Mouse (Mus musculus) activated CD4-positive, CD25-positive, alpha-beta regulatory T cell, adult 4 months (primary cell): Measurements from ENCODE around the gene Enox1. TPM values are rescaled to one million over a fixed set of nuclear protein-coding genes. Genes with fewer than 3 reads are reported as not detected.

Experiments used
- ATAC-seq: one replicate; pipeline ENCODE4 v1.8.0; 2017
- polyA plus RNA-seq, 2 experiments: library from polyadenylated mRNA; unstranded; fragments of 100-300 nt; shearing (Covaris generic); gene quantifications; one replicate each; pipeline ENCODE4 v1.2.1; 2017

Gene Enox1
- polyA plus RNA-seq, 2 experiments from 2014 or later: 0.41 TPM; not detected in 1

GRCm38 (mm10) chr14:77197414-77197915 is 40.9 kb downstream of the Enox1 start:
- ATAC-seq: no peak

- no peak for ATAC-seq
These were observed 54.3 kb downstream of the Enox1 start for GRCm38 (mm10) chr14:77210889-77211288.

DNA sequence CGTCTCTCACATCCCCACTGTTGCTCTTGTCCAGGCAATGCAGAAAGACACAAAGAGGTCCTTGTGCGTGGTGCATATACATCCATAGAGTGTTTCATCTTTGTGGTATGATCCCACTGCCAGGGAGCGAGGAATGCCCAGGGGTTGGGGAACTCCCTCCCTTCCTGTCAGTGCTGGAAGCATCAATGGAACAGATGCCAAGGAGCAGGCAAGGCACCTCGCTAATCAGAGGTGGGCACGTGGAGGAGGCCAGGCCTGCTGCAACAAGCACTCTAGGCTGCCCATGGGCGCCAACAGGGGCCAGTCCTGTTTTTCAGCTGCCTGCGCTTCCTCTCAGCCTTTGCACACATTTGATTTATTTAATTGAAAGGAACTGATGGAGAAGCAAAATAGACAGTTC is 56.6 kb downstream of the Enox1 start:
- no peak for ATAC-seq

- no peak for ATAC-seq
These were observed 58.3 kb downstream of the Enox1 start for GRCm38 (mm10) chr14:77214848-77215247.

DNA sequence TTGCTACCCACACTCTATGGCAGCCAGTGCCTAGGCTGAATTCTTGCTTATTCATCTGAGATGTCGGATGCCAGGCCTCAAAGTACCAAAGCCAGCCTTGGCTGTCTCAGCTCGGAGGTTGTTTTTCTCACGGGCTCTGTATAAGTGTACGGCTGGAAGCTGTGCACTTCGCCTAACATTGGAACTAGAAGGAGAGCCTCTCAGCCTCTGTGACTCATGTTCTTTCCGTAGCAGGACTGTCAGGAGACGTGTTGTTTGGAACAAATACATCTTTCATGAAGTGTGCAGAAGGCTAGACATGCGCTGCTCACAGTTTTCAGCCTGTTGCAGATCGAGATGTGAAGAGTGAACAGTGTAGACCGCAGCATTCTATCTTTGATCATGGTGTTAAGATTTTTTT is 68.8 kb downstream of the Enox1 start:
- no peak for ATAC-seq

GRCm38 (mm10) chr14:77238811-77239210 is 82.2 kb downstream of the Enox1 start:
- ATAC-seq: no peak

DNA sequence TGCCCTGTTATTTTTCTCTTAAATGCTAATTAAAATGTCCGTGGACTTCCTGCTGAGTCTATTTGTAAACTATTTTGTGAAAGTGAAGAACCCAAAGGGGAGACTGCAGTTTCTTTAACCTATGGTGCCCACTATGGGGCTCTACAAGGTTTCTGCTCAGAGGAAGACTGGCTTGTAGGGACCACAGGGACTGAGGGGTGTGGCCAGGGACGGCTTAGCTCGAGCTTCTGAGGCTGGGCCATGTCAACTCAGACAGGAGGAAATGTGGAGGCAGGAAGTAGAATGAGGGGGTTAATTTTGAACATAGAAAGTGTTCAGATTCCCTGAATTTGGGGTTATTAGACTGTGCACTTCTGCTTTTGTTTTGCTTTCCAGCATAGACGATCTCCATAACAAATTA is 82.8 kb downstream of the Enox1 start:
- ATAC-seq: no peak

DNA sequence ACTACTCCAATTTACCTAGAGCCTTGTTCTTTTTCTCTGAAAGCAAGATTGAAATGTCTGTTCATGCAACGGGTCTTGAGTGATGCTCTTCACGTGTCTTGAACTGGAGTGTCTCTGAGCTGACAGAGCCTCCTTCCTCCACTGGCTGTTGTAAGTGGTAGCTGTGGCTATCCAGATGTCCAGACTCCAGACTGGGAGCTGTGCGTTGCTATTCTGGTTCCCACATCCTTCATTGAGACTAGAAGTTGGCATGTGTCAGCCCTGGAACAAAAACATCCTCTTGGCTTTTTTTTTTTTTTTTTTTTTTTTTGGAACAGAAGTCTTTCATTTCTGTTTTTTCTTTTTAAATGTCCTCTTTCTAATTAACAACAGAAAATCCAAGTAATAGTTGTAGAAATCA is 90.4 kb downstream of the Enox1 start:
- ATAC-seq: no peak

- no peak for ATAC-seq
These were observed 91.9 kb downstream of the Enox1 start for GRCm38 (mm10) chr14:77248426-77248825.

- no peak for ATAC-seq
These were observed 92.4 kb downstream of the Enox1 start for GRCm38 (mm10) chr14:77248946-77249345.

DNA sequence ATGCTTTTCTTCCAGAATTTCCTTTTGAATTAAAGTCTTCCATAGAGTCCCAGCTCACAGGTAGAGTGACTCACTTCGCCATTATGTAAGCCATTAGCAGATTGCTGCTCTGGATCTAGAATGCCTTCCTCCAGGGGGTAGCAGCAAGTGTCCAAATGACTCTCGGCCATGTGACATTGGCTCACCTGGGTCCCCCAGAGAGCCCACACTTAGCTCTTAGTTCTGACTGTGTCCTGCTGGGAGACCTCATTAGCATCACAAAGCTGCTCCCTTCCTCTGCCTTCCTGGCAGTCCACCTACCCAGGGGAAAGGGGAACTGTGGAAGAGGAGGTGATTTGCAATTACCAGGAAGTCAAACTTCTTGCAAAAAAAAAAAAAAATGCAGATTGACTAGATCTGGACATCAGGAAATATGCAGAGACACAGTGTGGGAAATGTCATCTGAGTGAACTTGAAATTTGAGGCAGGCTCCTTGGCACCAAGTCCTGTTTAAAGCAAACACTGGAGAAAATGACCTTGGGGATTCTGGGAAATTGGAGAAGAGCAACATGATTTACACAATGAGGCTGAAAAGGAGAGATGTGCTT is 94.2 kb downstream of the Enox1 start:
- no peak for ATAC-seq

DNA sequence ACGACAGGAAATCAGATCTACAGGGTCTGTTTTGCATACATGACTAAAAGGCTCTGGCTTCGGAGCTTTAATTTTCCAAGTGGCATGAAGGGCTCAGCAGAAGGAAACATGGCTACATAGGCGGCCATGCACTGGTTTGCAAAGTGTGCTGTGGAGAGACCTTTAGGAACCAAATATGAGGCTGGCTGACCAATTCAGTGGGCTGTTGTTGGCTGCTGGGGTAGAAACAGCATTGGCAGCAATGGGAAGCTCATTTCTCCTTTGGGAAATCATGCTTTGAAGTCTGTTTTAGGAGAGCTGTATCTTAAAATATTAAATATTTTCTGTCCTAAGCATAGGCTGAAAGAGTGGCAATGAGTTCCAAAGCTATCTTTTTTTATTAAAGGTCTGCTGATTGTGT is 98.6 kb downstream of the Enox1 start:
- no peak for ATAC-seq

GRCm38 (mm10) chr14:77255711-77256110 is 99.1 kb downstream of the Enox1 start:
- ATAC-seq: no peak

- ATAC-seq: no peak
These were observed 100.4 kb downstream of the Enox1 start for GRCm38 (mm10) chr14:77256943-77257342.

- ATAC-seq: no peak
These were observed 100.9 kb downstream of the Enox1 start for GRCm38 (mm10) chr14:77257461-77257860.

- ATAC-seq: no peak
These were observed 101.6 kb downstream of the Enox1 start for GRCm38 (mm10) chr14:77258186-77258585.

DNA sequence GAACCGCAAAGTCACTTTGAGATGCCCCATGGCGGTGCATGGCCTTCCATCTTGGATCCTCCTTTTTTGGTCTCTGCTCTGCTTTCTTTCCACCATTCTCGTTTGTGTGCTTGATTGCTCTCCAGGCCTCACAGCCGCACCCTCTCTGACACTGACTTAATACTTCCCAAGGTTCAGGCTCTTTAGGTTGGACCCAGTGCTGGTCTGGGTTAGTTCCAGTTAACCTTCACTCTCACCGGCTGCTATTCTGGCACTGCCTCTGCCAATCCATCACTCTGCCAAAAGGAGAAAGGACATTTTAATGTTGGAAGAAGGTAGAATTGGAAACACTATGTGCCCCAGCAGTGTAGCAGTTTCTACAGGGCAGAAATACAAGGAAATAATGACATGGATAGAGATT is 103.1 kb downstream of the Enox1 start:
- no peak for ATAC-seq

GRCm38 (mm10) chr14:77260107-77260506 is 103.5 kb downstream of the Enox1 start:
- no peak for ATAC-seq

DNA sequence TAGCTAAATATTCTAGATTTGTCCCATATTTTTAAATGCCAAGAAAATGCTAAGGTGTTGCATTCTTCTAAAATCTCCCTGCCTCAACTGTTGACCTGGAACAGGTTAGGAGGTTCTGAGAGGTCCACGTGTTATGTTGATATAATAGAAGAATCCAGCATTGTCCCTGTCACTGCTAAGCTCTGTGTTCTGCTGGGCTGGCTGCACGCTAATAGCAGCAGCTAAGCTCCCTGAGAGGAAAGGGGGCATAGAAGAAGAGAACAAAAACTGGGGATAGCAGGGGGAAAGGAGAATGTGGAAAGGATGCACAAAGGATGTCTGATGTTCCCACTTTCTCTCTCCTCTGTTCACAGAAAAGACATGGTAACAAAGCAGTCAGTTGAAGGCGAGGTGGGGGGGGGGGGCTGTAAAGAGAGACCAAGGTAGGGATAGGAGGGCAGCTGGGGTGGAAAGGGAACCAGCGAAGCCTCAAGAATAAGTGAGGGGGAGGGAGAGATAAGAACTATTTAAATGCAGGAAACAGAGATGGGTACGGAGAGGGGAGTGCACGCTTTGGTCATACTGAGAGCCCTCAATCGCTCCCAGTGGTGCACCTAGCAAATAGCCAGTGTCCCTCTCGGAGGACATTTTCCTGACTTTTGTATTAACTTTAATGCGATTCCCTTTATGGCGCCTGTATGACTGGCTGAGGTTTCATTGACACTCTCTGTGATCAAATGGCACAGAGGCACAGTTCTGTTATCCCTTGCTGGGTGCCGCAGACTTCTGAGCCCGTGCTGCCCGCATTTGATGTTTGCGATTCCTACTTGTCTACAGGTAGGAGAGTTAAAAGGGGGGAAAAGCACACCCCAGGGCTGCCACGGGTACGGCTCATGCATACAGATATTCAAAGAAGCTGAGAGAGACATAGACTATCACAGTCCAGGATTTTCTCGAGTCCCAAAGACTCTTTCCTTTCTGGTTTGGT is 110.5 kb downstream of the Enox1 start:
- ATAC-seq: no peak

DNA sequence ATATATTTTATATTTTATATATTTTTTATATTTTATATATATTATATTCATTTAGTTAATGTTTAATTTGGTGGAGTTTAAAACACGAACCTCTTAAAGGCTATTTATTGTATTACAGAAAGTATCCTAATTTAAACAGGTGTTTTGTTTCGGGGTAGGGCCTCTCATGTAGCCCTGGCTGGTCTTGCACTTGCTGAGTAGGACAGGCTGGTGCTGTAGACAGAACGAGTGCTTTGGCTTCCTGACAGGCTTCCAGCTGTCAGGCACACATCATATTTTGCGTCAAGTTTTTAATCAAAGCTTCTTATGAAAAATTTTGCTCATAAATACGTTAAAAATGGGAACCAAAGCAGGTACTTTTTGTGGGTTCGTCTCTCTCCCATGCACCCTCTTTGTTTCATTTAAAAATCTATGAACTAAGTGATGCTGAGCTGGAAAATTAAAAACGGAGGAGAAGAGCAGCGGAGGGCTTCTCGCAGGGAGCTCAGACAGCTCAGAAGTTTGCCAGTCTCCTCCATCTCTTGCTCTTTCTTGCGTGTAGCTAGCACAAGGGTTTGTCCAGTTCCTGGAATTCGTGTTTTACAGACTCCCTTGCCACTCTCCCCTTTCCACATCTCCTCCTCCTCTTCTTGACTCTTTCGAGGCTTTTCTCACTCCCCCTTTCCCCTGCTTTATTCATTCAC is 115.8 kb downstream of the Enox1 start:
- ATAC-seq: no peak

- ATAC-seq: no peak
These were observed 116.4 kb downstream of the Enox1 start for GRCm38 (mm10) chr14:77272931-77273446.

GRCm38 (mm10) chr14:77273721-77274120 is 117.2 kb downstream of the Enox1 start:
- no peak for ATAC-seq

GRCm38 (mm10) chr14:77275607-77276006 is 119.0 kb downstream of the Enox1 start:
- ATAC-seq: no peak
